Mouse (Mus musculus): Measurements from ENCODE around the gene Ifngr1. TPM values are rescaled to one million over a fixed set of nuclear protein-coding genes. Genes with fewer than 3 reads are reported as not detected.
"Not testable (repeated sequence)": the region's sequence is repeated elsewhere in the genome, so short reads cannot be mapped to it uniquely, and the experiment has no call there.

Gene Ifngr1
- polyA plus RNA-seq, 1 experiment, result 44.0 TPM

DNA sequence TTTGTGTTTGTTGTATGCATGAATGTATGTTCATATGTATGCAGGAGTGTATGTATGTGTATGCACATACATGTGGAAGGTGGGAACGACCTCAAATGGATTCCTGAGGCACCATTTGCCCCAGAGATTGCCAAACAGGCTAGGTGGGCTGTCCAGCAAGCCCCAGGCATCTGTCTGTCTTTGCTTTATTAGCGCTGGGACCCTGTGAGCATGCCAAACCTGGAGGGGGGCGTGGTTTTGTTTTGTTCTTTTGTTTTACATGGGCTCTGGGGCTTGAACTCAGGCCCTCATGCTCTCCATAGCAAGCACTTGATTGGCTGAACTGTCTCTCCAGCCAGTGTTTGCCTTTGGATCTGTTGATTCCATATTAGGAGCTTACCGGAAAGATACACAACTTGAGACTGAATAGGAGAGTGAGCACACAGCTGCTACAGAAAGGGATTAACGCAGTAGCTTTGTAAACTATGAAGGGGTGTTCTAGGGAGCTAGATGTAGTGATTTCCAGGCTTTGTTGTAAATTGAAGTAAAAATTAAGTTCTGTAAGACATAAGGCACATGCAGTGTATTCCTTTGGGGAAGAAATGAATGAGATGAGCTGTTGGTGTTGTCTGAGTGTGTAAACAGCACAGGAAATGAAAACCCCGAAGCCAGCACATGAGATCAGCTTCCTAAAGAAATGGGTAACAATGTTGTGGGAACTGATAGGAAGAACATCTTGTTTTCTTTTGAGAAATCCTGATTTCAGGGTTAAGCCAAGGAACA, 7.8 kb downstream of the Ifngr1 start:
- TF ChIP-seq CTCF (IDR thresholded peaks at IDR 0.05; ENCODE audit: borderline replicate concordance, insufficient read depth, low read length) (no peak), POLR2A (IDR thresholded peaks at IDR 0.05; ENCODE audit: low read depth, low read length) (no peak)
- H3K27ac ChIP-seq (ENCODE audit: insufficient read depth, low read length), result no peak overlapping the region

DNA sequence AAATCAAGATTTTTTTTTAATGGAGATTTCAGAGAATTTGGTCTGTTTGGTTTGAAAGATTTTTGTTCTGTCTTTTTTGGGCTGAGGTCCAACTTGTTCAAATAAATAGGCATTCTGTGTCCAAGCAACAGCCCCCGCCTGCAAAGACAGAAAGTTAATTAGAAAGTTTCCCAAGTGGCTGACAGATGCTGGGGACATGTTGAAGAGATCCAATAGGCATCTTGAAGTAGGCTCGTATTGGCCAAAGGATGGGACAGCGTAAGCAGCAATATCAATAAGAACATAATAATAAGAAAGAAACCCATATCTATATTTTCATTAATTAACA, 8.3 kb downstream of the Ifngr1 start:
- no peak overlapping the region for H3K4me3 ChIP-seq (ENCODE audit: insufficient read depth, low read length)
- no peak overlapping the region for H3K27ac ChIP-seq (ENCODE audit: insufficient read depth, low read length)

More for the DNA sequence above, 7.8 kb downstream of the Ifngr1 start:
- Histone ChIP-seq H3K4me1 (ENCODE audit: control insufficient read depth, insufficient read depth, low read length) (no peaks in the 10 kb centered on the region), H3K4me3 (ENCODE audit: insufficient read depth, low read length) (no peak overlapping the region)

DNA sequence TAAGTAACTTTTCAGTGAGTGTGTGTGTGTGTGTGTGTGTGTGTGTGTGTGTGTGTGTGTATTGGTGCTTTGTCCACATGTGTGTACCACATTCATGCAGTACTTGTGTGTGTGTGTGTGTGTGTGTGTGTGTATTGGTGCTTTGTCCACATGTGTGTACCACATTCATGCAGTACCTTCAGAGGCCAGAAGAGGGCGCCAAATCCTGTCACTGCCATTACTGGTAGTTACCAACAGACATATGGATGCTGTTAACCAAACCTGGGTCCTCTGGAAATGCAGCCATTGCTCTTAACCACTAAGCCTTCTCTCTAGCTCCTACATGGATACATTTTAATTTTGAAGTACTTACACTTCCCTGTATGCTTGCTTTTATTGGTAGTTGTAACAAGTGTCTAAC, 9.8 kb downstream of the Ifngr1 start:
- H3K27ac ChIP-seq (ENCODE audit: insufficient read depth, low read length); H3K4me3 ChIP-seq (ENCODE audit: insufficient read depth, low read length); H3K4me1 ChIP-seq (ENCODE audit: control insufficient read depth, insufficient read depth, low read length): not testable (repeated sequence)

More for the DNA sequence above, 8.3 kb downstream of the Ifngr1 start:
- H3K4me1 ChIP-seq (ENCODE audit: control insufficient read depth, insufficient read depth, low read length), result no peaks in the 10 kb centered on the region
- TF ChIP-seq CTCF (IDR thresholded peaks at IDR 0.05; ENCODE audit: borderline replicate concordance, insufficient read depth, low read length) (no peak), POLR2A (IDR thresholded peaks at IDR 0.05; ENCODE audit: low read depth, low read length) (no peak)

DNA sequence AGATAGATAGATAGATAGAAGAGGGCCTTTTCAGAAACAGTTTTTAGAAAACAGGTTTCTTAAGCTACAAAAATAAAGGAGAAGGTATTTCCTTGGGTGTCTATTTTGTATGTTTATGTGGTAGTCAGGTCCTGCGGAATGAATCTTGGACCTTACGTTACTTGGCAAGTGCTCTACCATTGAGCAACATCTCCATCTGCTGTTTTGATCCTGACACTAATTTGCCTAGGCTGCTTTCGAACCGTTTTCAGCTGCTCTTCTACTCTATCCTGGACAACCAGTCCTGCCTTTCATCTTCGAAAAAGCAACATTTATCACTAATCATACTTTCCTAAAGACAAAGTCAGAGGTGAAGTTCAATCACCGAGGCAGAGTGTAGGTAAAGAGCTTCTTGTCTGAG, 11.5 kb downstream of the Ifngr1 start:
- no peak overlapping the region for H3K27ac ChIP-seq (ENCODE audit: insufficient read depth, low read length)
- no peaks in the 10 kb centered on the region for H3K4me1 ChIP-seq (ENCODE audit: control insufficient read depth, insufficient read depth, low read length)
- no peak for TF ChIP-seq CTCF (IDR thresholded peaks at IDR 0.05; ENCODE audit: borderline replicate concordance, insufficient read depth, low read length)
- TF ChIP-seq POLR2A (IDR thresholded peaks at IDR 0.05; ENCODE audit: low read depth, low read length), result no peak
- H3K4me3 ChIP-seq (ENCODE audit: insufficient read depth, low read length), result no peak overlapping the region

DNA sequence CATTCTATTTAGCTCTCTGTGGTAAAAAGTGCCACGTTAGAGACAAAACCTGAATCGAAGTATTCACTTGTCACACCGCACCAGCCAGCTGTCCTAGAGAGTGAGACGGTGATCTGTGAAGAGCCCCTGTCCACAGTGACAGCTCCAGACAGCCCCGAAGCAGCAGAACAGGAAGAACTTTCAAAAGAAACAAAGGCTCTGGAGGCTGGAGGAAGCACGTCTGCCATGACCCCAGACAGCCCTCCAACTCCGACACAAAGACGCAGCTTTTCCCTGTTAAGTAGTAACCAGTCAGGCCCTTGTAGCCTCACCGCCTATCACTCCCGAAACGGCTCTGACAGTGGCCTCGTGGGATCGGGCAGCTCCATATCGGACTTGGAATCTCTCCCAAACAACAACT, 17.4 kb downstream of the Ifngr1 start:
- Histone ChIP-seq H3K4me3 (ENCODE audit: insufficient read depth, low read length) (no peak overlapping the region), H3K27ac (ENCODE audit: insufficient read depth, low read length) (no peak overlapping the region), H3K4me1 (ENCODE audit: control insufficient read depth, insufficient read depth, low read length) (no peaks in the 10 kb centered on the region)
- TF ChIP-seq POLR2A (IDR thresholded peaks at IDR 0.05; ENCODE audit: low read depth, low read length) (no peak), CTCF (IDR thresholded peaks at IDR 0.05; ENCODE audit: borderline replicate concordance, insufficient read depth, low read length) (no peak)

DNA sequence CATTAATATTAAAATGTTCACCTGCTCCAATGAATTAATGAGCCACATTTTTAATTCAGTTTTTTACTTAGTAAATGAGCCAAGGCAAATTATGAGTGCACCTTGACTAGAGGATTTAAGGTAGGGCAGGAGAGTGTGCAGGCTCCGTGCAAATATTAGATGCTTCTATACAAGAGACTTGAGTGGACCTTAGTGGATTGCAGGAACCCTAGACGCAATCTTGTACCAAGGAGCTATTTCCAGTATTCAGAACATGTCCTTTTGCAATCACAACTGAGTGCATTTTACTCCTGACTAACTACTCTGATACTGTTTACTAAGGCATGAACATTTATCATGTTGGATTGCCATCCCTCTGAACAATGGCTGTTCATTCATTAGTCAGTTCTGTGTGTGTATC, 19.9 kb downstream of the Ifngr1 start:
- Histone ChIP-seq H3K4me3 (ENCODE audit: insufficient read depth, low read length) (no peak overlapping the region), H3K27ac (ENCODE audit: insufficient read depth, low read length) (no peak overlapping the region), H3K4me1 (ENCODE audit: control insufficient read depth, insufficient read depth, low read length) (no peaks in the 10 kb centered on the region)
- TF ChIP-seq POLR2A (IDR thresholded peaks at IDR 0.05; ENCODE audit: low read depth, low read length), result no peak
- no peak for TF ChIP-seq CTCF (IDR thresholded peaks at IDR 0.05; ENCODE audit: borderline replicate concordance, insufficient read depth, low read length)

DNA sequence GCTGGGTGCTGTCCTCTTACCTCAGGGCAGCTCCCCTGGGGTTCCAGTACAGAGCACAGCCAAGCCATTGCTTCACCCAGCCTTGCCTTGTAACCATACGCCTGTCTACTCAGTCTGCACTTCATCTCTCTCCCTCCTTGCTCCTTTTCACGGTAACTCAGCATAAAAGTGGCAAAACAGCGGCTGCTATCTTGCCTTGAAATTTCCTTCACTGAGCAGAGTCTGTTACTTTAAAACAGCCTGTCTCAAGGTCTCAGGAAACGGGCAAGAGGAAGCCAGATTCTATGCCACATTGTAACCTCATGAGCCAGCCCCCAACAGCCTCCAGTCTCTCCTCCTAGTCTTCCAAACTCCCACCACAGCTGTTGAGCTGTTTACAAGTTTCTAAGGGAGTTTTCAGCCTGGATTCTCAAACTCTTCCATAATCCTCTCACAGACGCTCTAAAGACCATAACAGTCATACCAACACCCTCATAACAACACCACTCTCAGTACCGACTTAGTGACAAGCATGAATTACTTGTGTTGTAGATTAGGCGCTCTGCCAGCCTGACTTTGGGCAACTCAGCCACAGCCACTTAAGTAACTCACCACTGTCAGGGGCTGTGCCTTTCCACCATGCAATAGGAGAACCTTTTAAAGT, 21.5 kb downstream of the Ifngr1 start:
- Histone ChIP-seq H3K4me3 (ENCODE audit: insufficient read depth, low read length) (no peak overlapping the region), H3K27ac (ENCODE audit: insufficient read depth, low read length) (no peak overlapping the region), H3K4me1 (ENCODE audit: control insufficient read depth, insufficient read depth, low read length) (no peaks in the 10 kb centered on the region)
- TF ChIP-seq POLR2A (IDR thresholded peaks at IDR 0.05; ENCODE audit: low read depth, low read length) (no peak), CTCF (IDR thresholded peaks at IDR 0.05; ENCODE audit: borderline replicate concordance, insufficient read depth, low read length) (no peak)

DNA sequence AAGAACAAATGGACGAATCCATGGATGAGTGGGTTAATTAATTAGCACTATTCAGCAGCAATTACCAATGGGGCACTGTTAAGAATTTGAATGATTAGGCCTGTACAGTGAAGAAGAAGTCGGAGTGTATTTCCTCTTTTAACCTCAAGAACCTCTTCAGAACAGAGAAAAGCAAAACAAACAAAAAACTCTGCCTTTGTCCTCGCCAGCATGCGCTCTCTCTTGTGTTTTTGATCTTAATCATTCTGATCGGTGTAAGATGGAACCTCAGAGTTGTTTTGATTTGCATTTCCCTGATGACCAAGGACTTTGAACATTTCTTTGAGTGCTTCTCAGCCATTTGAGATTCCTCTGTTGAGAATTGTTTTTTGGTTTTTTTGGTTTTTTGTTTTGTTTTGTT, 28.0 kb downstream of the Ifngr1 start:
- Histone ChIP-seq H3K4me1 (ENCODE audit: control insufficient read depth, insufficient read depth, low read length) (no peaks in the 10 kb centered on the region), H3K27ac (ENCODE audit: insufficient read depth, low read length) (no peak overlapping the region), H3K4me3 (ENCODE audit: insufficient read depth, low read length) (no peak overlapping the region)
- TF ChIP-seq POLR2A (IDR thresholded peaks at IDR 0.05; ENCODE audit: low read depth, low read length) (no peak), CTCF (IDR thresholded peaks at IDR 0.05; ENCODE audit: borderline replicate concordance, insufficient read depth, low read length) (no peak)

DNA sequence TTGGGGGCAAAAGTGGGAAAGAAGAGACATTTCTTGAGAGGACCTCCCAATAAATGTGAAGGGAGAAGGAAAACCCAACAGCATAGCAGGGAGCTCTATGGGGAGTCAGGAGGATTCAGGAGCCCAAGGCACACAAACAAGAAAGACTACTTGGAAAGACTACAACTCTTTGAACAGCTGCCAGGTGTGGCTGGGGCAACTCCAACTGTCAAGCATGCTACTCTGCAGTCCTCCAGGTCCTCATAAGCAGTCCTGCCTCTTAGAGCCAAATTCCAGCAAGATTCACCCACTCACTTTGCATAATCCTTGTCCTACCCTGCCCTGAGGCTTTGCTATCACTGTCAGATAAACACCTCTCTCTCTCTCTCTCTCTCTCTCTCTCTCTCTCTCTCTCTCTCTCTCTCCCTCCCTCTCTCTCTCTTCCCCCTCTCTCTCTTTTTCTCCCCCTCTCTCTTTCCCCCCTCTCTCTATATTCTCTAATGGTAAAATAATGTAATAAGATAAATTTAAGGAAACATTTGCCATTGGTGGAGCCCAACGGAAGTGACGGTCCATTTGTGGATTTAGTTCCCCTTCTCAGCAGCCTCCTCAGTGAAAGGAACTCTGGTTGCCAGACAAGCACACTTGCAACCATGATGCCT, 29.8 kb downstream of the Ifngr1 start, which contains the start of gene Il22ra2:
Il22ra2 (plus strand) TSS at position 591 of the 641 bp plus-strand sequence.
- TF ChIP-seq POLR2A (IDR thresholded peaks at IDR 0.05; ENCODE audit: low read depth, low read length) (no peak), CTCF (IDR thresholded peaks at IDR 0.05; ENCODE audit: borderline replicate concordance, insufficient read depth, low read length) (no peak)
- Histone ChIP-seq H3K4me1 (ENCODE audit: control insufficient read depth, insufficient read depth, low read length) (no peaks in the 10 kb centered on the region), H3K4me3 (ENCODE audit: insufficient read depth, low read length) (no peak within 1 kb of the TSS), H3K27ac (ENCODE audit: insufficient read depth, low read length) (no peak within 1 kb of the TSS)

DNA sequence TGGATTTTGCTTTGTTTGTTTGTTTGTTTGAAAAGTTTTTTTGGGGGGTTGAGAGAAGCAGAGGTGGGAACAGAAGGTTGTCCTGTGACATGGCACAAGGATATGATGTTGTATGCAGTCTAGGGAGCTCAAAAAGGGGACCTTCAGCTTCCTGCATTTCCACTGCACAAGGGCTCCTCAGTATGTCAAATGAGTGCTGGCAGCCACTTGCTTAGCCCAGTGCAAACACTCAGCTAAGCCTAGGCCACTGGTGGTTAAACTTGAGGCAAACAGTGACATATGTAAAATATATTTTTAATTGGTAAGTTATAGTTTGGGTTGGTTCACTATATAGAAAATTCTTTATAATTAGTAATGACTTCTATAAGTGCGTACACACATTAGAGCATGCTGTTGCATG, 32.9 kb downstream of the Ifngr1 start:
- Histone ChIP-seq H3K4me1 (ENCODE audit: control insufficient read depth, insufficient read depth, low read length) (no peaks in the 10 kb centered on the region), H3K4me3 (ENCODE audit: insufficient read depth, low read length) (no peak overlapping the region), H3K27ac (ENCODE audit: insufficient read depth, low read length) (no peak overlapping the region)
- TF ChIP-seq POLR2A (IDR thresholded peaks at IDR 0.05; ENCODE audit: low read depth, low read length) (no peak), CTCF (IDR thresholded peaks at IDR 0.05; ENCODE audit: borderline replicate concordance, insufficient read depth, low read length) (no peak)
